Mouse (Mus musculus) adrenal gland, adult 2 months (tissue): ENCODE measurements around the gene Hap1. TPM values are rescaled to one million over a fixed set of nuclear protein-coding genes. Genes with fewer than 3 reads are reported as not detected.
"Not testable (repeated sequence)": the region's sequence is repeated elsewhere in the genome, so short reads cannot be mapped to it uniquely, and the experiment has no call there.

Experiments used
- DNase-seq: peaks from one replicate; pipeline ENCODE4 v3.0.0; 2021
- polyA plus RNA-seq: library from polyadenylated mRNA; depleted of rRNA; stranded (reverse); fragments of >200 nt; gene quantifications from 2 replicates; pipeline ENCODE4 v1.2.3, GENCODE M21; 2012; rRNA removed
- total RNA-seq, 2 experiments: library from RNA; stranded (reverse); gene quantifications; 2 replicates each; pipeline ENCODE4 v1.2.3; 2021

The Hap1 gene
- total and polyA plus RNA-seq, 3 experiments = 28.5 to 62.1 (median 34.6) TPM

GRCm38 (mm10) chr11:100318529-100319451 is 37.1 kb downstream of the Hap1 start:
- DNase-seq = no peak

- no peak for DNase-seq
These were observed 38.0 kb downstream of the Hap1 start for GRCm38 (mm10) chr11:100317826-100318380.

DNA sequence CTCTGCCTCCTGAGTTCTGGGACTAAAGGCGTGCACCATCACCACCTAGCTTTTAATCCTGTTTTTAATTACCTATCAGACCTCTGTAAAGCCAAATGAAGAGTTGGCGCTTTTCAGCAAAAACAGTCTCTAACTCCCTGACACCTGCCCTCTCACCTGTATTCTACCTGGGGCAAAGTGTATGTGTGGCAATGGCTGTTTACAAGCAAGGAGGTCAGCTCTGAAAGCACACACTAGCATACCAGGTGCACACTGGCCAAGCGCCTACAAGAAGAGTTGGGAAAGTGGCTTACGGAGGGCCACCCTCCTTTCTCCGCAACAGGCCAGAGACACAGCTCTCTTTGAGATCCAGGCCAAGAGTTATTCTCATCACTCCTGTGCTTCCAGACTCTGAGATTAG is 40.5 kb downstream of the Hap1 start:
- DNase-seq = no peak

GRCm38 (mm10) chr11:100313424-100313823 is 42.5 kb downstream of the Hap1 start:
- no peak for DNase-seq

DNA sequence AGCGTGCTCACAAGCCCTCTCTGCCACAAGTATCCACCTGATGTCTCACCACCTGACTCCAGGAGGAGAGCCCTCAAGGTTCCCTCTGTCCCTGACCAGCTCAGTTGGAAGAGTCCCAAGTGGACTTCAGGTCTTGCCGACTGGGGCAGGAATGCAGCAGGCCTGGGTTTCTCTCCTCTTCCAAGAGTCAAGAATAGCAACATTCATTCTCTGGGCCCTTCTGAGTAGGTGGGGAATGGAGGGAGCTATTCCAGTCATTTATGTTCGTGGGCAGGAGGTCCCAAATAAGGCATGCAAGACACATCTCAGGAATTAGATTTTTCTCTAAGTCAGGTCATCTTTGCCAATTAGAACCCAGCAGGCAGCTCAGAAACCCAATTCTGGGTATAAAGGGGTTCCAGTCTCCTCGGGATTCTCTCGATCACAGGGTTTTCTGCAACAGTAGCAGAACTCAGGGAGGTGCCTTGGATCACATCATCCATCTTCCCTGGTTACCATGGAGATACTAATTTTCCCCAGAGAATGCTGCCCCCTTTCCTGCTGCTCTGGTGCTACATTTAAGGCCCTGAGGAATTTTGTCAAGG is 43.7 kb downstream of the Hap1 start:
- no peak for DNase-seq

- DNase-seq = no peak
These were observed 44.3 kb downstream of the Hap1 start for GRCm38 (mm10) chr11:100311656-100312055.

DNA sequence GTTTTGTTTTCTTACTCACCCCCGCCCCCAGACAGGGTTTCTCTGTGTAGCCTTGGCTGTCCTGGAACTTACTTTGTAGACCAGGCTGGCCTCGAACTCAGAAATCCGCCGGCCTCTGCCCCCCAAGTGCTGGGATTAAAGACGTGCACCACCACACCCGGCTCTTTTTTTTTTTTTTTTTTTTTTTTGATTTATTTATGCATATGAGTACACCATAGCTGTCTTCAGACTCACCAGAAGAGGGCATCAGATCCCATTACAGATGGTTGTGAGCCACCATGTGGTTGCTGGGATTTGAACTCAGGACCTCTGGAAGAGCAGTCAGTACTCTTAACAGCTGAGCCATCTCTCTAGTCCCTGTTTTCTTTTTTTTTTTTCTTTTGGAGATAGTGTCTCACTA is 47.3 kb downstream of the Hap1 start:
- DNase-seq = not testable (repeated sequence)

DNA sequence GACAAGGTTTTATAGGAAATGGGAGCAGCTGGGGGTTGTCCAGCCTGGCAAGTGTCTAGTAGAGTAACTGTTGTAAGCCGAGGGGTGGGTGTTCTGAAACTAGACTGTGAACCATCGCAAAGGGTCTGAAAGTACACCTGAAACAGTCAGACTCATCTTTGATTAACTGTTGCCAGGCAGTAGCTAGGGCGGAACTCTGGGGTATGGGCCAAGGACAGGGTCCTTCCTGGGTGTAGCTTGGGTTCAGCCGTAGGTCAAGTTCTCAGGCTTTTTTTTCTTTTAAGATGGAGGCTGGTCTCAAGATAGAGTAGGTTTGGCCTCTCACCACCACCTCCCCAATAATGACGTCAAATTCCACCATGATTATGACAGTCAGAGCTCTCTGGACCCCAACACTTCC is 48.0 kb downstream of the Hap1 start:
- no peak for DNase-seq

DNA sequence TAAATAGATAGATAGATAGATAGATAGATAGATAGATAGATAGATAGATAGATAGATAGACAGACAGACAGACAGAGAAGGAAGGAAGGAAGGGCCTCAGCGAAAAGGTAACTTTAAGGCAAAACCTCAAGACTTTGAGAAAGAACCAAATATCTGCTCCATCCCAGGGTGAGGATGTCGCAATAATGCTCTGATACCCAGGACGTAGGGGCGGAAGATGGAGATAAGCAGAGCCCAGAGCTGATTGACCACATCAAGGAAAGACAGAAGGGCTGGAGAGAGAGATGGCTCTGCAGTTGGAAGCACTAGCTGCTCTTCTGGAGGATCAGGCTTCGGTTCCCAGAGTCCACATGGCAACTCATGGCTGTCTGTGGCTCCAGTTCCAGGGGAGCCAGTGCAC is 54.6 kb downstream of the Hap1 start:
- DNase-seq = no peak

DNA sequence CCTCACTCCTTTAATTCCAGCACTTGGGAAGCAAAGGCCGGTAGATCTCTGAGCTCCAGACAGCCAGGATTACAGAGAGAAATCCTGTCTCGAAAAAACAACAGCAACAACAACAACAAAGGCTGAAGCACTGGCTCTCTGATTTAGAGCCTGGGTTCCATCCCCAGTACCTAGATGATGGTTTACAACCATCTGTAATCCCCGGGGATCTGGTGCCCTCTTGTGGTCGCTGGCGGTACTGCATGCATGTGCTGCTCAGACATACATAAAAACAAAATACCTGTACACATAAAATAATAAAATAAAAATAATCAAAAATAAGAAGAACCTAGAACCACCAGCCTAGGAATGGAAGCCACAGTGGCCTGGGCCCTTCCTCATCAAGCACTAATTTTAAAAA is 55.6 kb downstream of the Hap1 start:
- DNase-seq = peak; percentile 54

- peak; percentile 75 for DNase-seq
These were observed 57.5 kb downstream of the Hap1 start for GRCm38 (mm10) chr11:100298274-100299036.

DNA sequence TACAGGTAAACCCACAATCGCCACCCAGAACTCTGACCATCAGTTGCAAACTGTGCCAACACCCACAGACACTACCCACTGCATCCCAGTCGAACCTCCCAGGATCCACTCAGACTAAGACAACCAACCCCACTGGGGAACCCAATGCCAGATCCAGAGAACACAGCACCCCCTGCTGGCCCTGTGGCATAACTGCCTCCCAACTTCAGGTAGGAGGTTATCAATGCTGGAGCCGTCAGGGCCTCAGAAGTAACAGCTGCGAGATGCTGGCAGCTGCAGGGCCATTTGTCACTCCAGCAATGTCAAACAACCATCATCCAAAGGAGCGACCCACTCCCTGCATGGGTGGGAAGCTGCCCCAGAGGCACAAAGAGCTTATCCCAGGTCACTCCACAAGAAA is 58.1 kb downstream of the Hap1 start:
- no peak for DNase-seq

Other genes starting within 250 kb of the Hap1 start
- not detected for gene Krt13, start 234.6 kb downstream of the Hap1 start, total RNA-seq
- not detected in 2 replicates for gene Krt13, start 234.6 kb downstream of the Hap1 start, polyA plus RNA-seq
- gene Krt15, start 220.2 kb downstream of the Hap1 start, total RNA-seq = not detected
- not detected in 2 replicates for gene Krt15, start 220.2 kb downstream of the Hap1 start, polyA plus RNA-seq
- 1 to 10 TPM; 6.1 to 8.6 TPM for gene Krt19, start 207.5 kb downstream of the Hap1 start, total RNA-seq
- 2.6 and 4.4 TPM in 2 replicates for gene Krt19, start 207.5 kb downstream of the Hap1 start, polyA plus RNA-seq
- gene Krt9, start 162.9 kb downstream of the Hap1 start, total RNA-seq = not detected
- gene Krt9, start 162.9 kb downstream of the Hap1 start, polyA plus RNA-seq = not detected in 2 replicates
- under 1 TPM in 1 of 2 experiments, not detected in 1; 0.52 TPM for gene Krt14, start 148.6 kb downstream of the Hap1 start, total RNA-seq
- gene Krt14, start 148.6 kb downstream of the Hap1 start, polyA plus RNA-seq = 0.12 and 0.13 TPM in 2 replicates
- gene Krt16, start 107.2 kb downstream of the Hap1 start, total RNA-seq = not detected
- gene Krt16, start 107.2 kb downstream of the Hap1 start, polyA plus RNA-seq = not detected in 2 replicates
- gene Krt17, start 95.1 kb downstream of the Hap1 start, total RNA-seq = not detected
- not detected in 2 replicates for gene Krt17, start 95.1 kb downstream of the Hap1 start, polyA plus RNA-seq
- gene Krt42, start 86.3 kb downstream of the Hap1 start, total RNA-seq = not detected
- 0.12 TPM in 1 of 2 replicates, not detected in the other for gene Krt42, start 86.3 kb downstream of the Hap1 start, polyA plus RNA-seq
- gene Eif1, start 36.2 kb downstream of the Hap1 start, total RNA-seq = 1,000 to 10,000 TPM; 1,002 to 1,252 TPM
- gene Eif1, start 36.2 kb downstream of the Hap1 start, polyA plus RNA-seq = 121 and 147 TPM in 2 replicates
- gene Gast, start 21.7 kb downstream of the Hap1 start, total RNA-seq = not detected
- gene Gast, start 21.7 kb downstream of the Hap1 start, polyA plus RNA-seq = not detected in 2 replicates
- 10 to 100 TPM; 67.0 to 94.3 TPM for gene Jup, start 41.6 kb upstream of the Hap1 start, total RNA-seq
- gene Jup, start 41.6 kb upstream of the Hap1 start, polyA plus RNA-seq = 275 and 284 TPM in 2 replicates
- gene P3h4, start 58.7 kb upstream of the Hap1 start, total RNA-seq = 10 to 100 TPM; 20.3 to 40.8 TPM
- gene P3h4, start 58.7 kb upstream of the Hap1 start, polyA plus RNA-seq = 76.3 and 107 TPM in 2 replicates
- gene Fkbp10, start 59.6 kb upstream of the Hap1 start, total RNA-seq = 10 to 100 TPM; 12.5 to 25.8 TPM
- 42.1 and 57.5 TPM in 2 replicates for gene Fkbp10, start 59.6 kb upstream of the Hap1 start, polyA plus RNA-seq
- 10 to 100 TPM; 54.3 to 58.7 TPM for gene Nt5c3b, start 85.7 kb upstream of the Hap1 start, total RNA-seq
- 43.0 and 46.0 TPM in 2 replicates for gene Nt5c3b, start 85.7 kb upstream of the Hap1 start, polyA plus RNA-seq
- under 1 TPM; 0.69 to 0.84 TPM for gene Klhl10, start 85.8 kb upstream of the Hap1 start, total RNA-seq
- 0.17 and 0.38 TPM in 2 replicates for gene Klhl10, start 85.8 kb upstream of the Hap1 start, polyA plus RNA-seq
- gene Klhl11, start 116.6 kb upstream of the Hap1 start, total RNA-seq = 10 to 100 TPM; 47.4 to 47.5 TPM
- 14.2 and 16.8 TPM in 2 replicates for gene Klhl11, start 116.6 kb upstream of the Hap1 start, polyA plus RNA-seq
- gene Acly, start 171.9 kb upstream of the Hap1 start, total RNA-seq = 1,000 to 10,000 TPM; 1,249 to 2,157 TPM
- gene Acly, start 171.9 kb upstream of the Hap1 start, polyA plus RNA-seq = 567 and 624 TPM in 2 replicates
- 10 to 100 TPM in 1 of 2 experiments, 1 to 10 TPM in 1; 3.5 to 11.4 TPM for gene Ttc25, start 189.5 kb upstream of the Hap1 start, total RNA-seq
- 1.3 and 1.6 TPM in 2 replicates for gene Ttc25, start 189.5 kb upstream of the Hap1 start, polyA plus RNA-seq
- 10 to 100 TPM; 38.3 to 55.4 TPM for gene Cnp, start 218.8 kb upstream of the Hap1 start, total RNA-seq
- 29.4 and 36.5 TPM in 2 replicates for gene Cnp, start 218.8 kb upstream of the Hap1 start, polyA plus RNA-seq